ENCODE assay signal across 1 mouse cellular context in genomic region chr9:3334962-3335767, GRCm38 (mm10).
TF ChIP-seq lines count a peak whose summit lies in the region.

Gene Alkbh8 (plus strand): TSS chr9:3335140.

TF ChIP-seq in CH12.LX, 34 proteins besides CTCF, POLR2A, EP300 and RAD21 (continued from another document):
- TF ChIP-seq USF1 (IDR thresholded peaks at IDR 0.05; ENCODE audit: low read depth, low read length) (no peak), ZKSCAN1 (IDR thresholded peaks at IDR 0.05; ENCODE audit: borderline replicate concordance, low read depth, low read length) (no peak), GABPA (IDR thresholded peaks at IDR 0.05; ENCODE audit: insufficient replicate concordance, low read depth, low read length) (peak; percentile 39; the same call in 1 of the 2 replicates), SMC3 (IDR thresholded peaks at IDR 0.05; ENCODE audit: low read depth, low read length) (no peak), NELFE (IDR thresholded peaks at IDR 0.05; ENCODE audit: low read depth, low read length) (peak; percentile 77), POLR2AphosphoS2 (IDR thresholded peaks at IDR 0.05; ENCODE audit: low read depth, low read length) (0 out of 2 replicates have a peak, but pooled peaks have one; percentile 55), E2F4 (IDR thresholded peaks at IDR 0.05; ENCODE audit: insufficient replicate concordance, low read depth, low read length) (no peak), CHD1 (IDR thresholded peaks at IDR 0.05; ENCODE audit: low read depth, low read length) (peak; percentile 87; the same call in 1 of the 2 replicates), TCF12 (IDR thresholded peaks at IDR 0.05; ENCODE audit: low read depth, low read length) (peak; percentile 68; the same call in 1 of the 2 replicates), JUND (conservative IDR thresholded peaks at IDR 0.05; ENCODE audit: low read depth, low read length) (no peak), UBTF (IDR thresholded peaks at IDR 0.05; ENCODE audit: low read depth, low read length) (no peak), MXI1 (IDR thresholded peaks at IDR 0.05; ENCODE audit: low read depth, low read length) (peak; percentile 54; the same call in 1 of the 2 replicates), JUN (IDR thresholded peaks at IDR 0.05; ENCODE audit: insufficient read depth, low read depth, low read length) (no peak), ZNF384 (IDR thresholded peaks at IDR 0.05; ENCODE audit: low read depth, low read length) (no peak), MAX (IDR thresholded peaks at IDR 0.05; ENCODE audit: low read length) (no peak), ZMIZ1 (IDR thresholded peaks at IDR 0.05; ENCODE audit: low read depth, low read length) (peak; percentile 20; the same call in 1 of the 2 replicates), RCOR1 (conservative IDR thresholded peaks at IDR 0.05; ENCODE audit: low read depth, low read length) (no peak), ETS1 (conservative IDR thresholded peaks at IDR 0.05; ENCODE audit: low read depth, low read length) (no peak), IRF4 (IDR thresholded peaks at IDR 0.05; ENCODE audit: low read depth, low read length) (no peak), HCFC1 (IDR thresholded peaks at IDR 0.05; ENCODE audit: low read depth, low read length) (peak; percentile 97), MAZ (IDR thresholded peaks at IDR 0.05; ENCODE audit: low read depth, low read length) (no peak), USF2 (conservative IDR thresholded peaks at IDR 0.05; ENCODE audit: low read depth, low read length) (no peak)
